Mouse (Mus musculus) lung, postnatal 0 days (tissue): ENCODE measurements around the gene Zfp653.

Experiments used
- CTCF ChIP-seq: IDR thresholded peaks from 2 replicates; pipeline ENCODE4 v1.5.1; 2016; ENCODE audit warnings: antibody characterized with exemption, mild to moderate bottlenecking
- EP300 ChIP-seq: IDR thresholded peaks from 2 replicates; pipeline ENCODE4 v1.6.1; 2016; ENCODE audit warnings: antibody characterized with exemption, mild to moderate bottlenecking, control low read depth

- TF ChIP-seq CTCF (no peak), EP300 (no peak)
Observed at GRCm38 (mm10) chr9:22051958-22052254, 19.3 kb downstream of the Zfp653 start, which contains the start of gene Elavl3.
